Mouse (Mus musculus) layer of hippocampus, adult 2 months (tissue): Measurements from ENCODE around the gene Gab1. TPM values are rescaled to one million over a fixed set of nuclear protein-coding genes. Genes with fewer than 3 reads are reported as not detected.

ENCODE experiments used
- DNase-seq, 2 experiments: peaks; one replicate each; pipeline ENCODE4 v3.0.0; 2022; ENCODE audit warnings: low spot score in 2 of 2
- H3K27ac ChIP-seq: fragments of 200-600 bp; 2 replicates; pipeline ENCODE4 v1.8.1; 2022
- H3K4me3 ChIP-seq: fragments of 200-600 bp; 2 replicates; pipeline ENCODE4 v1.8.1; 2022; ENCODE audit warnings: mild to moderate bottlenecking
- CTCF ChIP-seq: fragments of 200-600 bp; conservative IDR thresholded peaks from 2 replicates; pipeline ENCODE4 v1.8.1; 2022; ENCODE audit warnings: antibody characterized with exemption, mild to moderate bottlenecking, moderate library complexity
- total RNA-seq, 2 experiments: library from RNA; stranded (reverse); gene quantifications; 2 replicates each; pipeline ENCODE4 v1.2.3; 2021

Gab1 gene
- total RNA-seq, 2 experiments from 2014 or later, result 14.8 to 17.5 TPM

DNA sequence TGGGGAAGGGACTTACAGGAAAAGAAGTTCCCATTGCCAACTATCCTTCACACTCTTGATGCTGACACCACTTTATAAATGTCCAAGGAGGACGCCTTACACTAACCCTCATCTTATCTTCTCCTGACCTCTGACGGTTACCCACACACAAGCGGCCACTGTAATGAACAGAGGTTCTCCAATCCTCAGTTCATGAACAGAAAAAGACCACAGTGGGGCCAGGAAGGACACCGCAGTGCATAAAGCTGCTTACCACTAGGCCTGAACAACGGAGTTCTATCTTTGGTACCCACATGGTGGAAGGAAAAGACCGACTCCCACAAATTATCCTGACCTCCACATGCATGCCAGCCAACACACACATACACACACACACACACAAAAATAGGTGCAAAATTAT lies 28.7 kb downstream of the Gab1 start:
- DNase-seq, result no peak
- no peak overlapping the region for H3K27ac ChIP-seq
- H3K4me3 ChIP-seq, result no peak overlapping the region
- TF ChIP-seq CTCF, result no peak

DNA sequence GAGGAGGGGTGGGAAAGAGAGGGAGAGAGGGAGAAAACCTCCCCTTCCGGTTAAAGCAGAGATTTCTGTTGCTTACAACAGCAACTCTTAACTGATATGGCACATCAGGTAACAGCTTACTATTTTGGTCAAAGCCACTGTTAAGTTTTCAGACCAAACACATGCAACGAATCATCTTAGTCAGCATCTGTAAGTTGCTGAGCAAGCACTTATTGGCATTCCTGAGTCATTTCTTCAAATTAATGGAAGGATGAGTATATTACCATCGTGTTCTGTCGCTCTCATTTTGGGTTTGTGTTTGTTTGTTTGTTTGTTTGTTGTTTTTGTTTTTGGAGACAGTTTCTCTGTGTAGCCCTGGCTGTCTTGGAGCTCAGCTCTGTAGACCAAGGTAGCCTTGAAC lies 30.3 kb downstream of the Gab1 start:
- no peak for TF ChIP-seq CTCF
- no peak overlapping the region for H3K27ac ChIP-seq
- DNase-seq, result no peak
- no peak overlapping the region for H3K4me3 ChIP-seq

DNA sequence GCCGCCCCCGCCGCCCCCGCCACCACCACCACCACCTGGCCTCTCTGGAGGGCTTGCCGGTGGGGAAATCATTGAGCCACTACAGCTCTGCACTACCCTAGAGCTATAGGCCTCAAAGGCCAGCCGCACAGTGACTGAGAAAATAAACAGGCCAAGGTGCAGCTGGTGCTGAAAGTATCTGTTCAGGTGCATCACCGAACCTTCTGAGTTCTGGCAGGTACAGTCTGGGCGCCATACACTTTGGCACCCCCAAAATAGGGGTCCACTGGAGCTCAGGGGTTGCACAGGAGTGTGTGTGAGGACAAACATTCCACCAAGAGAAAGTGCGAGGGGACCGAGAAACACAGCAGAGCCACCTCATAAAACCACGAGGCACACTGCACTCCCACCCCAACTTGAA lies 31.7 kb downstream of the Gab1 start:
- Histone ChIP-seq H3K27ac (no peak overlapping the region), H3K4me3 (no peak overlapping the region)
- TF ChIP-seq CTCF, result no peak
- no peak for DNase-seq

DNA sequence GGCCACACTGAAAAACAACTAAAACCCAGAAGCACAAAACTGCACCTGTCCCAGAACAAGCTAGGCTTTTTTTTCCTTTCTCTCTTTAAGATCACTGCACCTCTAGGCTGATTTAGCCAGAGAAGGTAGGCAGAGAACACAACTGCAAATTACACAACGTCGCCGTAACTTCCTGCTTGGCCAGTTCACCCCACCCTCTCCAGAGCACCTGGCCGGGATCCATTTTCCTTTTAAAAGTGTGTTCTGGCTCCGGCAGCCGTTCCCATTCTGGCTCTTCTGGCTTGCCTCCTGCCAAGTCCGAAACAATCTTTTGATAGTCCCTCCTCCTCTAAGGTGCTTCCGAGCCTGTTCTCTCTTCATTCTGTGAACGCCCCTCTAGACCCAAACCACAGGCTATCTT lies 32.4 kb downstream of the Gab1 start:
- DNase-seq, result no peak
- 0 out of 2 replicates have a peak overlapping the region, but pooled peaks have one; percentile 28 for H3K27ac ChIP-seq
- H3K4me3 ChIP-seq, result no peak overlapping the region
- no peak for TF ChIP-seq CTCF

- DNase-seq, result no peak
- TF ChIP-seq CTCF, result no peak
Observed at GRCm38 (mm10) chr8:80845284-80845683, 35.0 kb downstream of the Gab1 start.

GRCm38 (mm10) chr8:80843744-80844434 lies 36.4 kb downstream of the Gab1 start:
- Histone ChIP-seq H3K27ac (no peak overlapping the region), H3K4me3 (no peak overlapping the region)
- no peak for TF ChIP-seq CTCF
- no peak for DNase-seq

More at GRCm38 (mm10) chr8:80845284-80845683, 35.0 kb downstream of the Gab1 start:
- no peak overlapping the region for H3K4me3 ChIP-seq
- H3K27ac ChIP-seq, result no peak overlapping the region

DNA sequence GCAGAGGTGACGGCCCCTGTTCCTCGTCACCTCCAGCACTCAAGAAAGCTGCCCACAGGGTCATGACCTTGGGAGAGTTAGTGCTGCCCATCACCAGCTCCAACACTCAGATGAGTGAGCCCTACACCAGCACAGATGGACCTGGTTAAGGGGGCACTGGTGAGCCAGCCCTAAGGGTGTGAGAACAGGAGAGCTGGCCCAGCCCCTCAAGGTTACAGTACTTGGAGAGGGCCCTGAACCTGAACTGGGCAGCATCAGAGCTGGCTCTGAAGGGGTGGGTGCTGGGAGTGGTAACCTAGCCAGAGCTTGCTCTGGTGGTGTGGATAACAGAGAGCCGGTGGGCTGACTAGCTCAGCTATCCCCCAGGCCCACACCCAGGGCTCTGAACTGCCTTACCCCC lies 37.8 kb downstream of the Gab1 start:
- Histone ChIP-seq H3K27ac (no peak overlapping the region), H3K4me3 (no peak overlapping the region)
- TF ChIP-seq CTCF, result no peak
- no peak for DNase-seq

DNA sequence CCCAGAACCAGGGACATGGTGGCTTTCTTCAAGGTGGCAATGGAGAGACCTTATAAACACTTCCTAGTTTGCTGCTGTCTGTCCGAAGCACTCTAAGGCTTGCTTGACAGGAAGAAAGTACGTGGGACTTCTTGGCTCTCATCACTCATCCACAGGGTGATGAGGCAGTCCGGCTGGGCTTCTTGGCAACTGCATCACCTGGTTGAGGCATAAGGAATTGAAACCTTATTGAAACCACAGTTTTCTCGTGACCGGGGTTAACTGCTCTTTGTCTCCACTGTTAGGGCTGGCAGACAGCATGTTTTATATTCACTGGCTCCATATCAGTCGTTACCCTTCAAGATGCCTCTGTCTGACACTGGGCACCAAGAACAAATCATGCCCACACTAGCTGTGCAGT lies 40.2 kb downstream of the Gab1 start:
- Histone ChIP-seq H3K4me3 (no peak overlapping the region), H3K27ac (no peak overlapping the region)
- DNase-seq, result no peak
- no peak for TF ChIP-seq CTCF

GRCm38 (mm10) chr8:80838199-80838598 lies 42.1 kb downstream of the Gab1 start:
- no peak for DNase-seq
- Histone ChIP-seq H3K4me3 (no peak overlapping the region), H3K27ac (no peak overlapping the region)
- no peak for TF ChIP-seq CTCF

DNA sequence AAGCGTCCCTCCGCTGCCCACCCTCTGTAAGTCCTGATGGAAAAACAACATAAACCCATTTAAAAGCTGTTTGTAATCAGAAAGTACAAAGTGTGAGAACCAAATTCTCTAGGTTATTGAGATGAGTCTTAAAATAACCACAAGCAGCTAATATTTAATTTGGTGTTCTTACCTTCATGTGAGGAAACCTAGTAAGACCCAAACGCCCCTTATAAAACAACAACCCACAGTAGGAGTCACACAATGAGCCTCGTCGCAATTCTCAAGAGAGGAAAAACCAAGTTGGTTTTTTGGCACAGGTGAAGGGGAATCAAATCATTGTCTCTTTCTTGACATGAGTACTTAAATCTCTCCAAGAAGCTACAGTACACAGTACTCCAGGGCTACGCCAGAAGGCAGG lies 44.9 kb downstream of the Gab1 start:
- no peak for TF ChIP-seq CTCF
- Histone ChIP-seq H3K4me3 (no peak overlapping the region), H3K27ac (no peak overlapping the region; the same call in 1 of the 2 replicates)
- no peak for DNase-seq

DNA sequence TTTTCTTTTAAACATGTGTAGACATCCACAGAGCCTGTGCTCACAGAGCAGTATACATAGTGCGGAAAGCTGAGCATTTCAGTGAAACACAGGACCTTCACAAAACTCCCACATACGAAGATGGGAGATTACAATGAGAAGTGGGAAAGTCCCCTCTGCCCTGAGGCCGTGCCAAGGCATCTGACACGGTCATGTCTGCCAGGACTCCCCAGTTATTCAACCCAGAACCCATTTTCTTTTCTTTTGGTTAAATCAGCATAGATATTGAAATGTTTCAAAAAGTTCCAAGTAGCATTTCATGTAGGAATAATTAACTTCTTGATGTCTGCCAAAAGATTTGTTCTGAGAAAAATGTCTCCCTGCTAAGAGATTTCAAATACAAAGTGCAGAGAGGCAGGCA lies 45.9 kb downstream of the Gab1 start:
- Histone ChIP-seq H3K4me3 (no peak overlapping the region), H3K27ac (peak overlapping the region; percentile 20; the same call in 1 of the 2 replicates)
- TF ChIP-seq CTCF, result no peak
- no peak for DNase-seq

DNA sequence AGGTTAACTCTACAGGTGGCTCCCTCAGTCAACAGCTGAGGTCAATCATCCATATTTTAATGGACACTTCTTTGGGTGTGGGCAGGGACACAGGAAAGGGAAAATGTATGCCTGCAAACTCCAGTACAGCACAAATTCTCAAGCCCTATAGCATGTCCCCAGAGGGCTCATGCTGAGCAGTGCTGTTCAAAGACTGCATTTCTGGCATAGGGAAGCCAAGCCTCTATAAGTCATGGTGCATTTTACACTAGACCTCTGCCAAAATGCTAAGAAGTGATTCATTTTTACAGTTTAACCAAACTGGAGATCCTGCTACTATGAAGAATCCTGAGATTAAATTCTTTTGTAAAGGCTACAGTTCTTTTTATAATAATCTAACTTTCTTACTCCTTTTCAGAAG lies 47.8 kb downstream of the Gab1 start:
- no peak for DNase-seq
- Histone ChIP-seq H3K4me3 (no peak overlapping the region), H3K27ac (no peak overlapping the region)
- TF ChIP-seq CTCF, result no peak

DNA sequence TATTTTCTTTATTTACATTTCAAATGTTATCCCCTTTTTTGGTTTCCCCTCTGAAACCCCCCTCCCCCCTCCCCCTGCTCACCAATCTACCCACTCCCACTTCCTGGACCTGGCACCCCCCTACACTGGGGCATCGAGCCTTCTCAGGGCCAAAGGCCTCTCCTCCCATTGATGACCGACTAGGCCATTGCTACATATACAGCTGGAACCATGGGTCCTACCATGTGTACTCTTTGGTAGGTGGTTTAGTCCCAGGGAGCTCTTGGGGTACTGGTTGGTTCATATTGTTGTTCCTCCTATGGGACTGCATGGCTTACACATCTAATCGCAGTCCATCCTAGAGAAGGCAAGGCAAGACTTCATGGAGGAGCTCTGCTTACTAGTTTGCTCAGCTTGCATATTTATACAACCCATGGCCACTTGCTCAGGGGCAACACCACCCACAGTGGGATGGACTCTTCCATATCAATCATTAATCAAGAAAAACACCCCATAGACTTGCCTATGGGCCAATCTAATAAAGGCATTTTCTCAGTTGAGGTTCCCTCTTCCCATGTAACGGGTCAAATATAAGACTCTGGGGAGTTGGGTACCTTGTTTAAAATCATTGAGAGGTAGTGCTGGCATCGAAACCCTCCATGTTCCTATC lies 48.3 kb downstream of the Gab1 start:
- no peak overlapping the region for H3K27ac ChIP-seq
- no peak for TF ChIP-seq CTCF
- no peak for DNase-seq
- H3K4me3 ChIP-seq, result no peak overlapping the region
